Mouse (Mus musculus): ENCODE results near the gene Plod3. TPM values are rescaled to one million over a fixed set of nuclear protein-coding genes. Genes with fewer than 3 reads are reported as not detected.

The Plod3 gene
- total RNA-seq, 2 experiments from 2014 or later = 67.5 to 78.8 TPM

DNA sequence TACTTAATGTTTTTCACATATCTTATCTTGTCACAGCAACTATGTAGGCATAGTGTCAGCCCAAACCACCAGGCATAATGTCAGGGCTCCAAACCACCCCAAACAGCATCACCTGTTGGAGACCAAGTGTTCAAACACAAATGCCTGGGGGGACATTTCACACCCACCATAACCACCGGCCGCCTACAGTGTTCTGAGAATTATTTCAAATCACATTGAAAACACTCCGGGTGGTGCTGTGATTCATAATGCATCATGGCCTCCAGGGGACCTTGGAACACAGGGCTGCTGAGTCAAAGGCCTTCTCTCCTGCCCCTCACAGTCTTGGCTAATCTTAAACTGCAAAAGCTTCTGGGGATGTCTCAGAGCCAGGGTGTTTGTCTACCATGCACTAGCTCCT is 29.1 kb downstream of the Plod3 start:
- peak; percentile 66 to 68 for DNase-seq

DNA sequence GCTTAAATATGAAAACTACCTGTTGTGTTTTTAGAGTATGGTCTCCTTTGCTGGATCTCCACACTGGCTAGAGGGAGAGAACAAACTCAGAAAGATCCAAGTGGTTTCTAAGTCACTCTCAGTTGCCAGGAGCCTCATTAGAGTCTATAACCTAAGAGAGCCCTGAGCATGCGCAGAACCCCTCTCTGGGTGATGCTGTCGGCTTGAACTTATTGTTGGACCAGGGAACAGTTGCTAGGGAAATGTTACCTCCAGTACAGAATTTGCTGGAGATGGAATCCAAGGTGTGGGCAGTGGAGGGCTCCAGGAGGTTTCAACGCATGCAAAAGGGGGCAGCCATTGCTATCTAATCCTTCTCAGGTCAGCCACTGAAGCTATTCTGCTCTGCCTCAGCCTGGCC is 37.5 kb downstream of the Plod3 start:
- no peak for DNase-seq

- DNase-seq = peak; percentile 85 to 88
Measured at GRCm38 (mm10) chr5:137025132-137025531, 38.3 kb downstream of the Plod3 start.

GRCm38 (mm10) chr5:137026092-137026491 is 39.3 kb downstream of the Plod3 start, which contains the start of gene Vgf:
Gene Vgf (plus strand): TSS chr5:137026392.
- no peak for DNase-seq

GRCm38 (mm10) chr5:137028561-137029272 is 41.9 kb downstream of the Plod3 start:
- DNase-seq = no peak

GRCm38 (mm10) chr5:137029273-137029585 is 42.4 kb downstream of the Plod3 start:
- DNase-seq = no peak

- peak; percentile 97 to 98 for DNase-seq
Measured at GRCm38 (mm10) chr5:137029643-137030415, 43.0 kb downstream of the Plod3 start.

- DNase-seq = no peak
Measured at GRCm38 (mm10) chr5:137030416-137030810, 43.6 kb downstream of the Plod3 start.

GRCm38 (mm10) chr5:137031076-137032032 is 44.5 kb downstream of the Plod3 start:
- DNase-seq = peak; percentile 71 to 78

DNA sequence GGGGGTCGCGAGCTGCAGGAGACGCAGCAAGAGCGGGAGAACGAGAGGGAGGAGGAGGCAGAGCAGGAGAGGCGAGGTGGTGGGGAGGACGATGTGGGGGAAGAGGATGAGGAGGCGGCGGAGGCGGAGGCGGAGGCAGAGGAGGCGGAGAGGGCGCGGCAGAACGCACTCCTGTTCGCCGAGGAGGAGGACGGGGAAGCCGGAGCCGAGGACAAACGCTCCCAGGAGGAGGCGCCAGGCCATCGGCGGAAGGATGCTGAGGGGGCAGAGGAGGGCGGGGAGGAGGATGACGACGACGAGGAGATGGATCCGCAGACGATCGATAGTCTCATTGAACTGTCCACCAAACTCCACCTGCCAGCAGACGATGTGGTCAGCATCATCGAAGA is 45.2 kb downstream of the Plod3 start:
- no peak for DNase-seq

DNA sequence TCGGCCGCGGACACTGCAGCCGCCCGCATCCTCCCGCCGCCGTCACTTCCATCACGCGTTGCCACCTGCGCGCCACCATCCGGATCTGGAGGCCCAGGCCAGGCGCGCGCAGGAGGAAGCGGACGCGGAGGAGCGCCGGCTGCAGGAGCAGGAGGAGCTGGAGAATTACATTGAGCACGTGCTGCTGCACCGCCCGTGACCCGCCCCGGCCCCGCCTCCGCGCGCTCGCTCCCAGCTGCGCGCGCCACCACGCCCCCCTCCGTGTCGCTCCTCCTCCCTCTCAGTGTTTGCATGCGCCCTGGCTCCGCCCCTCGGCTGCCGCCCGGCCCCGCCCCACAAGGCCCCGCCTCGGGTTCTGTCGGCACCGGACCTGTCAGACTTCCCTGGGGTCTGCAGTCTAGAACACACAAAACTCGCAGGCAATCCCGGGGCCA is 45.8 kb downstream of the Plod3 start:
- peak; percentile 96 to 99 for DNase-seq

- peak in 1 of 2 experiments; percentile 42 for DNase-seq
Measured at GRCm38 (mm10) chr5:137036211-137036610, 49.4 kb downstream of the Plod3 start.

GRCm38 (mm10) chr5:137039453-137039852 is 52.6 kb downstream of the Plod3 start:
- DNase-seq = no peak

GRCm38 (mm10) chr5:137041442-137041841 is 54.6 kb downstream of the Plod3 start:
- DNase-seq = no peak

DNA sequence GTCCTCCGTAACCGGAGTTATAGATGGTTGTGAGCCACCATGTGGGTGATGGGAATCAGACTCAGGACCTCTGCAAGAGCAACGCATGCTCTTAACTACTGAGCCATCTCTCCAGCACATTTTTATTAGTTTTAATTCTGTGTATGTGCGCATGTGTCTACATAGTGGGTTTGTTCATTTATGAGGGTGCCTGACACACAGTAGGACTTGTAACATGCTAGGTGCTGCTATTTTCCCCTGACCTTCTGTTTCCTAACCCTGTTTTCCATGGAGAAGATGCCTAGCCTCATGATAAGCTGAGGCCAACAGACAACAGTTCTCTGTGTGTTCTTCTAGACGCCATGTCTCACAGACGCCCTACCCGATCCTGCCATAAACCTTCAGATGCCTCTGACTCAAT is 57.2 kb downstream of the Plod3 start:
- no peak for DNase-seq

- peak; percentile 98 to 99 for DNase-seq
Measured at GRCm38 (mm10) chr5:137045402-137046323, 58.8 kb downstream of the Plod3 start, which contains the start of gene Ap1s1. Gene Ap1s1 (minus strand): TSS chr5:137046135.

Small RNA genes within 50 kb of the gene (microRNA-seq; reads per million reads assigned to microRNA genes)
- 30.4 reads per million, percentile 38 among the genes with 10 or more reads in this experiment for gene Mir702

Other genes starting within 250 kb of the Plod3 start
- under 1 TPM; 0.26 to 0.43 TPM for gene Col26a1, start 103.8 kb upstream of the Plod3 start, total RNA-seq (2021)
- 10 to 100 TPM; 31.9 to 39.4 TPM for gene Ift22, start 78.9 kb upstream of the Plod3 start, total RNA-seq (2021)
- gene Fis1, start 33.7 kb upstream of the Plod3 start, total RNA-seq (2021) = 100 to 1,000 TPM; 200 to 208 TPM
- 10 to 100 TPM; 11.3 to 15.9 TPM for gene Cldn15, start 20.4 kb upstream of the Plod3 start, total RNA-seq (2021)
- 10 to 100 TPM; 84.0 to 97.9 TPM for gene Znhit1, start 1.0 kb downstream of the Plod3 start, total RNA-seq (2021)
- gene Vgf, start 39.4 kb downstream of the Plod3 start, total RNA-seq (2021) = 10 to 100 TPM in 1 of 2 experiments, 1 to 10 TPM in 1; 8.8 to 71.5 TPM
- 10 to 100 TPM; 91.3 to 93.7 TPM for gene Ap1s1, start 59.1 kb downstream of the Plod3 start, total RNA-seq (2021)
- 10 to 100 TPM in 1 of 2 experiments, 1 to 10 TPM in 1; 3.5 to 11.2 TPM for gene Serpine1, start 85.2 kb downstream of the Plod3 start, total RNA-seq (2021)
- 10 to 100 TPM; 40.9 to 44.8 TPM for gene Trim56, start 129.2 kb downstream of the Plod3 start, total RNA-seq (2021)
- not detected for gene Muc3, start 162.3 kb downstream of the Plod3 start, total RNA-seq (2021)
- gene Muc3a, start 225.4 kb downstream of the Plod3 start, total RNA-seq (2021) = under 1 TPM in 1 of 2 experiments, not detected in 1; 0.17 TPM

Measured in adrenal gland, postnatal 36 days (tissue).